Mouse (Mus musculus) gastrocnemius, postnatal 25 days (tissue): Measurements from ENCODE around the gene 1700020N01Rik. TPM values are rescaled to one million over a fixed set of nuclear protein-coding genes. Genes with fewer than 3 reads are reported as not detected.
A peak's percentile ranks its signal among the peaks of the same experiment; 100 is the strongest.

Experiments used
- DNase-seq: peaks from one replicate; pipeline ENCODE4 v3.0.0; 2022
- long read RNA-seq, 2 experiments: library from polyadenylated mRNA; stranded (forward); transcript quantifications; one replicate each; pipeline ENCODE4 v2.0.0; 2021
- total RNA-seq, 2 experiments: library from RNA; stranded (reverse); gene quantifications; 1 replicate in 1 of 2; 2 replicates in 1 of 2; pipeline ENCODE4 v1.2.3; 2021

1700020N01Rik gene
- total RNA-seq = not detected
- long read RNA-seq, experiment 1 = 0 reads
- long read RNA-seq, experiment 2, partial matches to known transcripts = 0 of 1 reads
- long read RNA-seq, experiment 2, other reads (novel, unspliced or antisense) = 1 of 1 reads

DNA sequence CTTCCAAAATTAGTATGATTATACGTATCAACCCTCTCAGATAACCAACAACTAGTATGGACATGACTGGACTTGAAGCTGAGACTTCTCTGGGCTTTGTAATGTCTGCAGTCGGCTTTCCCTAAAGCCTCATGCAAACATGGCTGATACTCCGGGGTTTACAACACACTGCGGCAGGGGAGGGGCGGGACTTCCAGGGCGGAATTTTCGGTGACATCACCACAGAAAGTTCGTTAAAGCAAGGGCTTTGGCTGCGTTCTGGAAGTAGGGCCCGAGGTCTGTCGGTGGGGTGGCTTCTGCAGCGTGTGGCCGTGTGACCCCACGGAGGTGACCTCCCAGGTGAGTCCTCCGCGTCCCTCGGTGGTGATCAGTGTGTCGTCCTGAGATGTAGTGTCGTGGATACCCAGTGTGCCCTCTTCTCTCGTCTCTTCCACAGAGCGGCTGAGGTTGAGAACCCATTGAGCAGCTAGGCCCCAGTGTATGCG is at the start of gene 1700020N01Rik:
TSS of gene 1700020N01Rik (plus strand) at position 250 of the 485 bp plus-strand sequence.
- DNase-seq = no peak

DNA sequence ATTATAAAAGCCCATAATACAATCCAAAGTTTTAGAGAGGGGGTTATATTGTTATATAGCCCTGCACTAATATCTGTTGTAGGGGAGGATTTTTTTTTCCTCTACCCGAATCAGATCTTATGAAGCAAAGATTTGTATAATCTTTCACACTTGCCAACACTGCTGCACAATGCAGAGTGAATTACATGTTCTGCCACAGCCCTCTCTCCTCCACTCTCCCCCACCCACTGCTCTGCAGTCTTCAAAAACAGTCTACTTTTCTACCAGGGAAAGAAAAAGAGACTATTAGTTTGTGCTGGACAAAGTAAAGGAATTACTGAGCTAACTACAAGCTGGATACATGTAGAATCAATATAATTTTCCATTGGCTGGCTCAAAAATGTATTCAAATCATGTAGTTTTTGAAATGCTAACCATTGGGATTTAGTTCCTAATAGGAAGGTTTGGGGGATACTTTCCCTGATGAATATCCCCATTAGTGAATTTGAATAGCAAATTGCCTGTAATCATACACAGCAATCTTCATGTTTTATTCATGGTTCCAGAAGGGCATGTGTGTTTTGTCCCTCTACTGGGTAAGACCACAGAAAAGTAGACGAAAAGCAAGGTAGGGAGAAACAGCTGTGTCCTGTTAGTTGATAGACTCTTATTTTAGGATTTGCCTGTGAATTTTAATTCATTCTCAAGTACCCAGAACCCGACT is 49.2 kb upstream of the 1700020N01Rik start:
- DNase-seq = no peak

DNA sequence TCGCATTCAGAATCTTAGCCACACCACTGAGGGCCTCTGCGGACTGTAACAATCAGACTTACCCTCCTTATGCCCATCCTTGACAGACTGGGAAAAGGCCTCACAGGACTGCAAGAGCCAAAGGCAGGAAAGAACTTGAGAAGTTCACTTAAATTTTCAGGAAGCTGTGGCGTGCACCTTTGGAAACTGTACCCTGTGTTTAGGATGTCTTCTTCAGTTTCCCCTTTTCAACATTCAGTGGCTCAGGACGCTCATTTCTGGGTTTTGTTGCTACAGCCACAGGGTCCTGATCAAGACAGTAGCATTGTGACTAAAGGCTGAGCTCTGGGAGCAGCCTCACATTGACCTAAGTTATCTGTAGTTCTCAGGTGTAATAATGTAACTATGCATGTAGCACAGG is 48.2 kb upstream of the 1700020N01Rik start:
- DNase-seq = no peak

DNA sequence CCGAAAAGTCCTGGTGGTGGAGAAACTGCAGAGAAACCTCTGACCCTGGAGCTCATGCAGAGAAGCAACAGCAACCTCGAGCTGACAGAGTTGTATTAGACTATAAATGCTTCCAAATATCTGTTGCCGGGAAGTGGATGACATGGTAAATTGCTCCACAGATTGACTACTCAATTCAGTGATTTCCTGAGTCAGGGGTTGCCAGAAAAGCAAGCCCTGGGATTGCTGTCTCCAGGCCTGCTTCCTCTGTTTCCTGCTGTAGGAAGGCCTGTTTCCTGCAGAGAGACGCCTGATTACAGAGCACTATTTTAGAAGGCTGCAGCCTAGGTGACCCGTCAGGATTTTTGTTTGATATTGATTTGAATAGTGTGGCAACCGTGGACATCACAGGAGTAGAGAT is 47.5 kb upstream of the 1700020N01Rik start:
- peak; percentile 14 for DNase-seq

GRCm38 (mm10) chr10:21548871-21549505 is 44.0 kb upstream of the 1700020N01Rik start:
- DNase-seq = no peak

DNA sequence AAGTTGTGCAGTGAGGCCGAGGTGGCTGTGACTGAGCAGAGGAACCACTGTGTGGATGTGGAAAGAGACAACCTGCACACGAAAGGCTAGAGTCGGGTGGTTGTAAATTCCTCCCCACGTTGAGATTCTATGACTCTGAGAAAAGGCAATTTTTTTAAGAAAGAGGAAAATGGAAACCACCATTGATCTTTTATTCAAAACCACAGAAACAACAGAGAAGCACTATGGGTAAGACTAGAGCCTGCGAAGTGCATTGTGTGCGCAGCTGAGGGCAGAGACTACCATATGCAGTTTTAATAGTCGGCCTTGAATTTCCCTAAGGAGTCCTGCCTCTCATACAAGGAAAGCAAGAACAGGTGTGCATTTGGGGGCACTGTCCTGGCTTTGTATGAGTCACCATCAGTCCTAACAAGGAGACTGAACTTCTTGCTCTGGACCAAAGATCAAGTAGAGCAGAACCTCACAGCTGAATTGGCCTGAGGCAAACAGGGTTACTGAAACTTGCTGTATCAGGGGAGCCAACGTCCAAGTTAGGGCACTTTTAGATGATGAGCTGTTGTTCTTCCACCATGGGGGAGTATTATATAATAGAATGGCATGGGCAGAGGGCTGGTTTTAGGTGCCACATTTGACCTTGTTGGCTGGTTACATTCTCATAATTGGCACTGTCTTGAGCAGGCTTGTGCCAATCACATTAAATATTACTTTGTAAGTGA is 39.8 kb upstream of the 1700020N01Rik start:
- no peak for DNase-seq

GRCm38 (mm10) chr10:21553683-21554035 is 39.3 kb upstream of the 1700020N01Rik start:
- DNase-seq = no peak

DNA sequence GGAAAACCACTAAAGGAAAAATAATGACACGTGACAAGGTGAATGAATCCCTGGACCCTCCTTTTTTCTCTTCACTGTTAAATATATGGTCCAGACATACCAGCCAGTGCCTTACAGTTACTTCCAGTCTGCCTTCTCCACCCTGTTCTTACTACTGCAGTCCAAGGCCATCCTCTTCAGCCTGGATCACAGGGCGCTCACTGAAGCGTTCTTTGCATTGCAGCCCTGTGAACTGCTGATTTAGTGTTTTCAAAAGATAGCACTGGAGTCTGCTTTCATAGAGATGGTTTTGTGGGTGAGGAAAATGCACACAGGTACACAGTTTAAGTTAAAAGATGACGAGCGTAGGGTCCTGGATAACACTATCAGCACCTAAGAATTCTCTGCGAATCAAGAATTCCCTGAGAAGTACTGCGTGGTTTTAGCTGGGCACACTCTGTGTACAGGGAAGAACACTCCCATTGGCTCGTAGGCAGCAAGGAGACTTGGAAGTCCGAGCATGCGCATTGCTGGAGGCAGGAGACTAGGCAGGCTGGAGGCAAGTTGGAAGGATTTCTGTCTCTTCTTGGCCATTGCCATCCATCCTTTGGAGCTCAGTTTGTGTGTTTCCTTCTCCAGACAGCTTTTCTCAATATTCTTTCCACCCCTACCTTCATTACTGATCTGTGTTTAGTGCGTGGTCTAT is 37.9 kb upstream of the 1700020N01Rik start:
- DNase-seq = no peak

DNA sequence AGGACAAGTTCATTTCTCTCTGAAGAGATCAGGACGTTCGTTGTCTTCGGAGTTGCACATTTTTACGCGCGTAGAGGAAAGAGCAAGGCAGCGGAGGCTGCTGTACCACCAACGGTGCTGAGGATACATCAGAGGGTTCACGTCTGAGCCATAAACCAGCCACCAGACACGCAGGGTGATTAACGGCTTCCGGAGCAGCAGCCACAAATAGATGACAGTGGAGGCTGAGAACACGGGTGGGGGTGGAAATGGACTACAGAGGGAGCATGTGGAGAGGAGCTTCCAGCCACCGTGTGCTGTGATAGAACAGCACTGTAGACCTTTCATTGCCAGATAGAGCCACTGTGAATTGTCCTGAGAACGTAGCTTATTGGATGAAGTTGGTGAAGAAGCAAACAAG is 33.2 kb upstream of the 1700020N01Rik start:
- DNase-seq = no peak

DNA sequence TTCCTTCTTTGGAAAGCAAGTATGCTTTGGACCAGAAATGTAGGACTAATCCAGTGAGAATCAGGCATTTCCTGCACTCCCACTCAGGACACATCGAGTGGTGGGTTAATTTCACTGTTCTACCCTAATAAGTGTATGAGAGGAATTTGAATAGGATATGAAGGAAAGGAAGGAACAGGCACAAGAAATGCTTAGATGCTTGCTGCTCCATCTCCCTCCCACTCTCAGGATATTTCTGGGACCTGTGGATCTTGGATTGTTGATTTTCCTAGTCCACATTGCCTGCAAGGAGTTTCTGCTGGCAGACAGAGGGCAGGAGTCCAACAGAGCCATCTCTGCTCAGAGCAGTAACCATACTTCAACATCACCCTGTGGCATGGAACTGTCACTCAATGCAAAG is 31.8 kb upstream of the 1700020N01Rik start:
- no peak for DNase-seq

GRCm38 (mm10) chr10:21563446-21563845 is 29.5 kb upstream of the 1700020N01Rik start:
- no peak for DNase-seq

- DNase-seq = no peak
Measured at GRCm38 (mm10) chr10:21564189-21564588, 28.8 kb upstream of the 1700020N01Rik start.

DNA sequence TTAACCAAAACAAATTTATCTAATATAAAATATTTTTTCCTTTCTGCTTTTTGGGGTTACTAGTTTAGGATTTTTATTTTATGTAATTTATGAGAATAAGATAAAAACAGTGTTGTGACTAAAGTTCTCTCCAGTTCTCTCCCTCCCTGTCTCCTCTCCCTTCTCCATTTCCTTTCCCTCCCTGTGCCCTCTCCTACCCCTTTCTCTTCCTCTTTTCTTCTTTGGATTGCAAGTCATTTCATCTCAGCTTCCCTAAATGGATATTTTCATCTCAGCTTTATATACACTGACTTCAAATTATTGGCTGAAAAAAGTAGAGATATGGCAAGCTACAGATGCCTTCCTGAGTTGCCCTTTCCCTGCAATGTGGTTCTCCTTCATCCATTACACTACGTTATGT is 26.9 kb upstream of the 1700020N01Rik start:
- no peak for DNase-seq

DNA sequence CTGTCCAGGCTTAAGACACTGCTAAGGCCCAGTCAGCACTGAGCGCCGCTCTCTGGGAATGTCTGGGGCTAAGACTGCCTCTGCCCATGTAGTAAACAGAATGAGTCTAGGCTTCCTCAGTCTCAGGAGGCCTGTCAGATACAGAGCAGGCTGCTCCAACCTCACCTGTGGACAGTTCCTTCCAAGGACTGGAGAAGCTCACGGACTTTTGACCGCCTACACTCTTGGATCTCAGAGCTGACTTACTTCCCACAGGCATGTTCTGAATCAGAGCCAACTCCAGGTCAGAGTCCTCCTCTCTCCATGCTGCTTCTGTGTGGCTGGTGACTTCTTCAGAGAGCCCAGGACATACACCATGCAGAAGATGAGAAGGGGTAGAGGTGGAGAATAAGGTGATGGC is 21.3 kb upstream of the 1700020N01Rik start:
- DNase-seq = no peak

DNA sequence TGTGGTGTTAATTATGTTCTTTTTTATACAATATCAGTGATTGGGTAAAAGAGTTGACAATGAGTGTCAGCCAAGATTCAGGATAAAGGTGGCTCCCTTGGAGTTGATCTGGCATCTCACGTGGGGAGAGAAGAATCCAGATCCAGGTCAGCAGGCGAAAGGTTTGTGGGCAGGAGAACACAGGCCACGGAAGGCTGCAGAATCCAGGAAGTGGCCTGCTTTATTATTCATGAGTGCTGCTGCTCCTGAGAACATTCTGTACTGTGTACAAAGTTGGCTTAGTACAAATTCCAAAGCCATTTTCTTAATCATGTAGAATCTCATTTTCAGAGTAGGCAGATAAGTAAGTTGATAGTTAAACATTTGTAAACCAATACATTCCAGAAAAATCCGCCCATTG is 19.2 kb upstream of the 1700020N01Rik start:
- no peak for DNase-seq

GRCm38 (mm10) chr10:21575806-21576378 is 17.1 kb upstream of the 1700020N01Rik start:
- no peak for DNase-seq

DNA sequence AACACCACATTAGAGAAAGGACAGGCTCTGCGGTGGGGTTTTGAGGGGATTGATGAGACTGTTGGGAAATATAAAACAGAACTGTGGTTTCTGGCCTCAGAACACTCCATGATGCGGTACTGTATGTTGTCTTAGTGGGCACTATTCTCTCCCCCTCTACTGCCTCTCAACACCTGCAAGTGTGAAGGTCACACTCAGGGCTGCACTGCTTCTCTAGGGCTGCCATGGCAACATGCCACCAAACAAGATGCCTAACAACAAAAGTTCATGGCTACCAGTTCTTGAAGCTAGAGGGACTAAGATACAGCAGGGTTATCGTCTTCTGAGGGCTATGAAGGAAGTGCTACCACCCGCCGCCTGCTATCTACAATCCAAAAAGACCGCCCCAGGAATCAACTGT is 15.1 kb upstream of the 1700020N01Rik start:
- no peak for DNase-seq

GRCm38 (mm10) chr10:21581546-21581945 is 11.4 kb upstream of the 1700020N01Rik start:
- DNase-seq = no peak

DNA sequence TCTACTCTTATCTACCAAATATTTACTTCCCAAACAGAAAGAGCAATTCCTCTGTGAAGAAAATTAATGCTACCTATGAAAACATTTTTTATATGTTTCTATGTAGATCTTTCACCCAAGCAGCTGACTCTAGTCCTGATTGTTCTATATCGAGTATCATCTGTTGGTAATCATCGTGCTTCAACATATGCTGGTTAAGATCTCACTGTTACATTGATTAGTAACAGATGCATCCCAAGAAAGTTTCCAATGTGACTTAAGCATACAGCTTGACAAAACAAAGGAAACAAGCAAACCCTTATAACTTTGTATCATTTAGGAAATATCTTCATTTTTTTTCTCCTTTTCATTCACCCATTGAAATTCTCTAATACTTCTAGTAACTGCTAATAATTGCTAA is 5.9 kb upstream of the 1700020N01Rik start:
- DNase-seq = no peak

DNA sequence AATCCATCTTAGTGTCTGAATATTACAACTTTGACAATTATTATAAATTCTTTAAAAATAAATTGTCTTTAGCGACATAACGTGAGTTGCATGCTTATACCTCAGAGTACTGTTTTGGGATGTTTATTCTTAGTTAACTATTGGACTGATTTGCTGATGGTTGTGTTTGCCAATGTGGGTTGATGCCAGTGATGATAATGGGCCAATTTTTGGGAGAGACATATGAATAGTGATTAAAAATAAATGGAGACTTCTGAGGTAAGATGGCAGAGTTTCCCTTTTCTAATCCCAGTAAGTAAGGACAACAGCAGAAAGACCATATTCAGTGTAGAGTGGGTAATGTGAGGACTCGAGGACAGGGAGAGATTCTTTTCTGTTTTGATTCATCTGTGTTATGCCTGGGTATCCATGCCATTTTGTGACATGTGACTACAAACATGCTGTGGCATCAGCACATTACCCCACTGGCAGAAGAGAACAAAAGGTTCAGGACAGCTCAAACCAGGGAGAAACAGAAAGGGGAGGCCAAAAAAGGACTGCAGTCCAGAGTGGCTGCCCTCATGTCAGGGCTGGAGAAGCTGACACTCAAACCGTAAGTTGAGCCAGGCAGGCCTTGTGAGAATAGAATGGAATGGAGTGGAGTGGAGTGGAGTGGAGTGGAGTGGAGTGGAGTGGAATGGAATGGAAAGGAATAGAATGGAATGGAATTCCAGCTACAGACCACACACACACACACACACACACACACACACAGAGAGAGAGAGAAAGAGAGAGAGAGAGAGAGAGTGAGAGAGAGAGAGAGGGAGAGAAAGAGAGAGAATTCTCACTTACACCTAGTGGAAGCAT is 4.7 kb upstream of the 1700020N01Rik start:
- no peak for DNase-seq

DNA sequence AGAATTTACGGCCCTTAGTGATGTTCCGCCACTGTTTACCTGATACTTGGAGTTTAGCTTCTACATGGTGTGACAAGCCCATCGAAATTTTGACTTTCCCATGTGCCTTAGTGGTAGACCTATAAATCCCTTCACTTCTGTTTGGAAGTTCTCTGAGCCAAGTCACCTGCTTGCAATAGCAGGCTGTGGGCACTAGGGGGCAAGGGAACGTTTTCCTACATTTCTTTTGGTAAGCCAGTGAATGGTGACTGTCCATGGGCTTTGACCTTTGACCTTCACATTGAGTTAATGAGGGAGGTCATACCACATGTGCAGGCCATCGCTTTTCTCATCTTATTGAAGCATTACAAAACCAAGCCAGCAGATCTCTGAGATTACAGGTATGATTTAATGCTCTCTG is 8.0 kb downstream of the 1700020N01Rik start:
- peak; percentile 46 for DNase-seq
